In the genomic region with DNA sequence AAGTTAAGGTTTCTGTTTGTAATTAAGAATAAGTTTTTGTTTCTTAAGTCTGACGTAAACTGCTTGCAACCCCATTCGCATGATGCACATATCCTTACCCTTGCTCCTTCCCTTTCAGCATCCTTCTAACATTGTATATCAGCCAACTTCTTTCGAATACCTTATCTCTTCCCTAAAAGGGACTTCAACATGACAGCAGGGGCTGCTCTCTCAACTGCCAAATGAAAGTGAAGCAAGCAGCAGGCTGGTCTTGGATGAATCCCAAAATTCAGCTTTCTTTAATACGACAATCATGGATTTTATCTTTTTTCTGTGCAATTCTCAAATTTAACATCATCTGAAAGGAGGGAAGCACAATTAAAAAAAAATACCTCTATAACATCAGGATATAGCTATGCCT, we compare ENCODE assay signal across 17 mouse cellular contexts.
A peak's percentile ranks its signal among the peaks of the same experiment; 100 is the strongest.
DNase-seq lines count a peak whose midpoint lies in the region; ATAC-seq and TF ChIP-seq lines count a peak whose summit lies in the region.
"Had no signal": no experiment of that assay in that cellular context is flagged by ENCODE, and none has a peak within 500 bp of the region (broad histone marks: within the 10 kb centered on the region; RNA-seq: fewer than 3 reads in every experiment).

No protein-coding gene starts in this region.

- H3K27me3 ChIP-seq in forebrain, embryonic 14.5 days (replicated peaks; ENCODE audit: control insufficient read depth, insufficient read depth, low read length) = no peaks in the 10 kb centered on the region
- no peaks in the 10 kb centered on the region for H3K27me3 ChIP-seq in forebrain, embryonic 10.5 days (ENCODE audit: poor library complexity, severe bottlenecking)
- H3K27me3 ChIP-seq in forebrain, embryonic 16.5 days (replicated peaks; ENCODE audit: control insufficient read depth, insufficient read depth, low read length) = no peaks in the 10 kb centered on the region
- H3K27me3 ChIP-seq: heart, embryonic 12.5 days; hindbrain, embryonic 15.5 days had no signal

- H3K9ac ChIP-seq in forebrain, embryonic 14.5 days (ENCODE audit: low read length) = no peak overlapping the region
- no peak overlapping the region for H3K9ac ChIP-seq in forebrain, embryonic 16.5 days (replicated peaks; ENCODE audit: low read depth, low read length)
- H3K9ac ChIP-seq: heart, embryonic 12.5 days; hindbrain, embryonic 15.5 days had no signal

- WGBS in forebrain, embryonic 14.5 days = 73% methylated on average over 4 of the region's 4 CpGs
- WGBS in forebrain, embryonic 10.5 days = 89% methylated on average over 4 of the region's 4 CpGs
- WGBS in forebrain, embryonic 16.5 days = 60% methylated on average over 4 of the region's 4 CpGs

- no peak overlapping the region for H3K4me3 ChIP-seq in forebrain, embryonic 14.5 days (ENCODE audit: low read depth, low read length)
- H3K4me3 ChIP-seq in forebrain, embryonic 10.5 days = no peak overlapping the region
- no peak overlapping the region for H3K4me3 ChIP-seq in forebrain, embryonic 16.5 days (replicated peaks; ENCODE audit: low read length)
- H3K4me3 ChIP-seq: embryonic facial prominence, embryonic 10.5 days; heart, embryonic 12.5 days; hindbrain, embryonic 10.5 days; hindbrain, embryonic 15.5 days had no signal

- no peak for TF ChIP-seq CTCF in brain, embryonic 14.5 days (IDR thresholded peaks at IDR 0.05; ENCODE audit: borderline replicate concordance, extremely low read depth, insufficient read depth, insufficient read length)

- H3K4me2 ChIP-seq in forebrain, embryonic 14.5 days (ENCODE audit: low read length) = no peak overlapping the region
- no peak overlapping the region for H3K4me2 ChIP-seq in forebrain, embryonic 16.5 days (ENCODE audit: low read length)
- H3K4me2 ChIP-seq: heart, embryonic 12.5 days; hindbrain, embryonic 15.5 days had no signal

- no peaks in the 10 kb centered on the region for H3K9me3 ChIP-seq in forebrain, embryonic 14.5 days (replicated peaks; ENCODE audit: control insufficient read depth, low read length)
- no peaks in the 10 kb centered on the region for H3K9me3 ChIP-seq in forebrain, embryonic 10.5 days
- H3K9me3 ChIP-seq in forebrain, embryonic 16.5 days (ENCODE audit: control insufficient read depth, low read length) = no peaks in the 10 kb centered on the region
- H3K9me3 ChIP-seq: embryonic facial prominence, embryonic 10.5 days; heart, embryonic 12.5 days; hindbrain, embryonic 10.5 days; hindbrain, embryonic 15.5 days had no signal

- H3K27ac ChIP-seq in forebrain, embryonic 14.5 days (ENCODE audit: low read depth, low read length) = no peak overlapping the region
- no peak overlapping the region for H3K27ac ChIP-seq in forebrain, embryonic 10.5 days
- 0 out of 2 replicates have a peak overlapping the region, but pooled peaks have one; percentile 41 for H3K27ac ChIP-seq in forebrain, embryonic 16.5 days (ENCODE audit: low read length)
- H3K27ac ChIP-seq: embryonic facial prominence, embryonic 10.5 days; hindbrain, embryonic 10.5 days; hindbrain, embryonic 15.5 days had no signal

- TF ChIP-seq POLR2A in brain, embryonic 14.5 days (IDR thresholded peaks at IDR 0.05; ENCODE audit: borderline replicate concordance, extremely low read depth, insufficient read depth, insufficient read length, poor library complexity, severe bottlenecking) = no peak

- no peaks in the 10 kb centered on the region for H3K36me3 ChIP-seq in forebrain, embryonic 14.5 days (ENCODE audit: control insufficient read depth, insufficient read depth, low read length)
- H3K36me3 ChIP-seq in forebrain, embryonic 10.5 days (replicated peaks) = no peaks in the 10 kb centered on the region
- H3K36me3 ChIP-seq in forebrain, embryonic 16.5 days (ENCODE audit: control insufficient read depth, insufficient read depth) = no peaks in the 10 kb centered on the region
- H3K36me3 ChIP-seq: embryonic facial prominence, embryonic 10.5 days; heart, embryonic 12.5 days; hindbrain, embryonic 10.5 days; hindbrain, embryonic 15.5 days had no signal

- peak; percentile 70 for DNase-seq in forebrain, embryonic 14.5 days (ENCODE audit: low spot score)
- no peak for DNase-seq in forebrain, embryonic 10.5 days (ENCODE audit: extremely low spot score, low spot score)
- DNase-seq in layer of hippocampus, adult 9-11 months = peak; percentile 11
- DNase-seq in layer of hippocampus, adult 11-12 months (ENCODE audit: low spot score) = no peak
- DNase-seq in brain, embryonic 14.5 days (ENCODE audit: low read depth) = peak; percentile 75
- no peak for DNase-seq in gastrocnemius, postnatal 4 days (ENCODE audit: low spot score in 2 of 2)
- DNase-seq: adrenal gland, adult 2 months; adrenal gland, postnatal 25 days; cerebellum, adult 8-10 months; gastrocnemius, postnatal 14 days had no signal

- H3K4me1 ChIP-seq in forebrain, embryonic 14.5 days (ENCODE audit: control insufficient read depth, insufficient read depth, low read length) = no peaks in the 10 kb centered on the region
- no peaks in the 10 kb centered on the region for H3K4me1 ChIP-seq in forebrain, embryonic 10.5 days
- H3K4me1 ChIP-seq in forebrain, embryonic 16.5 days (replicated peaks; ENCODE audit: control insufficient read depth, insufficient read depth, low read length) = peaks cover 2% of the 10 kb centered on the region; the same call in 1 of the 2 replicates
- H3K4me1 ChIP-seq: embryonic facial prominence, embryonic 10.5 days; heart, embryonic 12.5 days; hindbrain, embryonic 10.5 days; hindbrain, embryonic 15.5 days had no signal

- peak; percentile 73; the same call in 1 of the 2 replicates for ATAC-seq in forebrain, embryonic 14.5 days
- peak; percentile 69 for ATAC-seq in forebrain, embryonic 16.5 days
- ATAC-seq: inflammation-experienced regulatory T-cells, adult 6 months; intestine, postnatal 0 days had no signal

Comparison
In these comparisons a context has a peak if more than half of its experiments do, and no peak if none do; other contexts are left out.
1. DNase-seq: peak in forebrain, embryonic 14.5 days (single experiment), layer of hippocampus, adult 9-11 months (single experiment) and brain, embryonic 14.5 days (single experiment); none in forebrain, embryonic 10.5 days (single experiment), layer of hippocampus, adult 11-12 months (single experiment) and gastrocnemius, postnatal 4 days (0 of 2).